Mouse (Mus musculus): ENCODE results near the gene Paqr3.

Paqr3 gene

DNA sequence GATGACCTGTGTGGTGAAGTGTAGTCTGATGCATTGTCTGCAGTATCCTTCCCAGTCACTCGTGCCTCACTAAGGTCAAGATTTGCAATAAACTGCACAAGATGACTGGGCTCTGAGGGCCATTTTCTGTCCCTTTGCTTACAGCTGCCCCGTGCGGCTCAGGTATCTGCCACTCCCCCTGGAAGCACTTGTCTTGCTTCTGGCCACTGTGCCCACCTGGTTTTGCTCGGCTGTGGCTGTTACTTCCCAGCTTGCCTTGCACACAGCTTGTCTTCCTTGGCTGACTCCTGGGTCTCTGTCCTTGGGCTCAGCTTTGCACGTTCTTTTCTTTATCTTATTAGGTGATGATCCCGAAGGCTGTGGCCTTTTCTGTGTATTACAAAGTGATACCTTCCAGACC lies 27.7 kb downstream of the Paqr3 start:
- DNase-seq = no peak

- no peak for DNase-seq
These were observed 29.9 kb downstream of the Paqr3 start for GRCm38 (mm10) chr5:97081481-97081880.

DNA sequence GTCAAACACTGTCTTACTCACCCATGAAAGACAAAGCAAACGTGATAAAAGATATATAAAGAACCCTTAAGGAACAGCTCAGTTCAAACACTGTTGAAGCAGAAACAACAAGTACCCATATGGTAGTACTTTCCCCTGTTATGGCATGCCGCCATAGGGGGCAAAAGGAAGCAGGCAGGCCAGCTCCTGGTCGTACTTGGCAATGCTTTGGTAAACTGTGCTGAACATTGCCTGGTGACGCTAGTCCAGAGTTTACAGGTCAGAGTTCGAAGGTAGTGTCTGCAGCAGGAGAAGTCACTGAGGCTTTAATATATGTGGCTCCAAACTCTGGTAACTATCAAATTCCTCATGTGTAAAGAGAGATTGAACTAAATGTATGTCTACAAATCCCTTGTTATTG lies 32.8 kb downstream of the Paqr3 start:
- DNase-seq = no peak

DNA sequence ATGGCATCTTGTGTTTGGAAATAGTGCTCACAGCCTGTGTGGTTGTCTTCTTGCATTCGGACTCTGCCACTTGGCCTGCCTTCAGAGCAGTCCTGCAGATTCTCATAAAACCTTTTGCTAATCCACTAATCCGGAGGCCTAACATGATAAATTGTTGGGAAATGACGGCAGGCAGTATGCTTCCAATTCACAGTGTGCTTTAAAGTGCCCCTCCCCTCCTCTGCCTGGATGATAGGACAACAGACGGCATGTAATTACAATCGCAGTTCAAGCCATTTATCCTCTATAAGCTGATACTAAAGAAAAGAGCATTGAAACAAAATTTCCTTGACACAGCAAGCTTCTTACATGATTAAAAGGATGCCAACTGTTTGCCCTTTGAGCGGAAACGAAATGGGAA lies 33.7 kb downstream of the Paqr3 start:
- no peak for DNase-seq

DNA sequence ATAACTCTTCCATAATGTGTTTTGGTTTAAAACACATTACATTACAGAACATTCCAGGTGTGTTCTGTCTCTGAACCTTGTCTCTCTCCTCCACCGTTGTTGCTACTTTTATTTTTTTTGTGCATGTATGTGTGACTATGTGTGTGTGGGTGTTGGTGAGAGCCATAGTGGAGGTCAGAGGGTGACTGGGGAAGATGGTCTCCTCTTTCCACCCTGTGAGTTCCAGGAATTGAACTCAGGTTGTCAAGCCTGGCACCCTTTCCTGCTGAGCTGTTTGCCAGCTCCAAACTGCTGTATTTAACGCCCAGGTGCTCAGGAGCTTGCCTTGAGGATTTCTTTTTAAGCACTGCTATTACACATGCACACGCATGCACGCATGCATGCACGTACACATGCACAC lies 35.2 kb downstream of the Paqr3 start:
- no peak for DNase-seq

- DNase-seq = no peak
These were observed 35.8 kb downstream of the Paqr3 start for GRCm38 (mm10) chr5:97075476-97076151.

DNA sequence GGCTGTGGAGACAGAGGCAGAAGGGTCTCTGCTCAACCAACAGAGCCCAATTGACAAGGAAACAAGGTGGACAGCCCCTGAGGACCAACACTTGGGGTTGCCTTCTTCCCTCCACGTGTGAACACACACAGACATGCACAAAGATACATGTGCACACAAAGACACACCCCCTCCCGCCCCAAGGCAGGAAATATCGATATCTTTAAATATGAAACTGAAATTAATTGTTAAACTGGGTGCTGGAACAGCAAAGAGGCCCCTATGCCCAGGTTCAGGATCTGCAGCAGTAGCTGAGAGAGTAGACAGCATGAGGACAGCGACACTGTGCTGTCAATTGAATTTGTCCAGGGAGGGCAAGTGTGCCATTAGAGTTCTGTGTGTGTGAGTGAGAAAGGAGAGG lies 45.6 kb downstream of the Paqr3 start:
- DNase-seq = no peak

- DNase-seq = no peak
These were observed 49.4 kb downstream of the Paqr3 start for GRCm38 (mm10) chr5:97062041-97062440.

- no peak for DNase-seq
These were observed 50.5 kb downstream of the Paqr3 start for GRCm38 (mm10) chr5:97060864-97061263.

DNA sequence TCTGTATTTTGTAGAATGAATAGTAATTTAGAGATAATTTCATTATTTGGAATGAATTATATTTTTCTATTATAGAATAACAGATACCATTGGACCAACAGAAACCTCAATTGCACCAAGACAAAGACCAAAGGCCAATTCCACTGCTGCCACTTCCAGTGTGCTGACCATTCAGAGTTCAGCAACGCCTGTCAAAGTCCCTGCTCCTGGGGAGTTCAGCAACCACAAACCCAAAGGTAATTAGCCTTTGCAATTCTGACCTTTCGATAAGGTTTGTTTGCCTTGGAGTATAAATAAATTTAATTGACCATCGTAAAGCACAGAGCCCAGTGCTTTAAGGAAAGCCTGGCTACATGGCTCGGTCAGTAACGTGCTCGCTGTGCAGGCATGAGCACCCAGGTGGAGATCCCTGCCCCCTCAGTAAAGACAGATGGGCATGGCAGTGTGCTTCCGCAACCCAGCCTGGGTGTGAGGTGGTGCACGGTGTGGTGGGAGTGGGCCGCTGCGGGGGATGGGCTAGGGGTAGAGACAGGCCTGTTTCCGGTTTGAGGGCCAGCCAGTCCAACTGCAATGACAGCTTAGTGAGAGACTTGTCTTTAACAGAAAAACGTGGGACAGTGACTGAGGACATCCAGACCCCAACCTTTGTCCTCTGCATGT lies 54.5 kb downstream of the Paqr3 start:
- DNase-seq = no peak

DNA sequence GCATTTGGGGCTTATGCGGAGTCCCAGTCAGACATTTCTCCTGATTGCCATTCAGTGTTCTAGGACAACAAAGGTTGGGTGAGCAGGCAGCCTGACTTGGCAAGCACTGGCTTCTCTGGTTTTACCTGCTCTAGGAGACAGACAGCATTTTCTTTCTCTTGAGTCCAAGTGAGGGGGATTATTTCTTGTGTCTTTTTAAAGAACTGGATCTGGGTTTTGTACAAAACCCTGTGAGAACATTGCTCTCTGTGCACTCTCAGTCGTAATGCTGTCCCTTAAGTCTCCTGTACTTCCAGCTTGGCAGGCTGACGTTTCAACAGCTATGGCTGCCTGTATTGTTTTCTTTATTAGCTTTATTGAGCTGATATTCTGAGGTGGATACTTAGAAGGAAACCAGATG lies 55.0 kb downstream of the Paqr3 start:
- DNase-seq = no peak

DNA sequence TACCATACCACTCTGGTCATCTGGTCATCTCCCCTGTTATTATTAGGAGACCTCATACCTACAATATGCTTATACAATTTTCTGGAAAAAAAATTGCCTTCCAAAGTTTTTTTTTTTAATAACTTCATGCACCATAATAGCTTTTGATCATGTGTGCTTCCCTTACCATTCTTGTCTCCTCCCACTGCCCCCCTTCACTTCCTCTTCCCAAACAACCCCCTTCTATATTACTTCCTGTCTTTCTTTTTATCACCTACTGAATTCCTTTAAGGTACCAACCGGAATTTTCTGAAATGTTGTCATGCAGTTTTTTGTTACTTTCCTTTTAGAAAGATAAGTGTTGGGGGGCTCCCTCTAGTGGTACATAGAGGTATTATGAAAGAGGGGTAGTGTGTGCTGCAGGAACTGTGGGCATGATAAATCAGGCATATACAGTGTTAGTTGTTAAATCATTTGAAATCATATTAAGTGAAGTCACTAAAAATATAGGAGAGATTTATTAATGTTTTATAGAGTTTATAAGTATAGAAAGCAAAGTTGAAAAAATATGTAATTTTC lies 55.8 kb downstream of the Paqr3 start:
- DNase-seq = no peak

- no peak for DNase-seq
These were observed 56.6 kb downstream of the Paqr3 start for GRCm38 (mm10) chr5:97054801-97055200.

- DNase-seq = no peak
These were observed 57.2 kb downstream of the Paqr3 start for GRCm38 (mm10) chr5:97054166-97054565.

DNA sequence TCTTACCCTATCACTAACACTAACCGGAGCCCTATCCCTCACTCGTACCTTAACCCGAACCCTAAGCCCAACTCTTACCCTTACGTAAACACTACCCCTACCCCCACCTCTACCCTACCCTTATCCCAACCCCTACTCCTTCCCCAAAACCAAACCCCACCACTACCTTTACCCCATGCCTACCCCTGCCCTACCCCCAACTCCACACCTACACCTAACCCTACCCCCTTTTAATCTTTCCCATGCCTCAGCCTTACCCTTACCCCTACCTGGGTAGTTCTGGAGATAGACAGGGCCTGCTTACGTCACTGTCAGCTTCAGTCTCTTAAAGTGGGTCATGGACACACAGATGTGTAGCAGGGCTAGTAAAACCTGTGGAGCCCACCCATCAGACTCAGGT lies 62.5 kb downstream of the Paqr3 start:
- no peak for DNase-seq

DNA sequence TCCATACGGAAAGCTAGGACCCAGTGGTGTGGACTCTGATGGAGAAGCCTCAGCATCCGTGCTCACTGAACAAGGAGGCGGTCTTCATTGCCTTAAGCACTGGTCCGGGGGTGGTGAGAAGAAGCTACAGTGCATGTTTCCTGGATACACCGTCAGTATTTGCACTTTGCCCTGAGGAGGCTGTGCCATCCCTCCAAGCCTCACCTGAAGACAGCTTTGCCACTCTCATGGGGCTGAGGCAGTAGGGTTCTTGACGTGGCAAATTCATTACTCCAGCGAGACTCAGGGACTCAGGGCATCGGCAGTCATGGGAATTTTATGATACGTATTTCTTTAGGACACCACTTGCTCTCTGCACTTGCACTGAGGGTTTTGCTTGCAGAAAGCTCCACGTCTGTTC lies 64.7 kb downstream of the Paqr3 start:
- DNase-seq = no peak

DNA sequence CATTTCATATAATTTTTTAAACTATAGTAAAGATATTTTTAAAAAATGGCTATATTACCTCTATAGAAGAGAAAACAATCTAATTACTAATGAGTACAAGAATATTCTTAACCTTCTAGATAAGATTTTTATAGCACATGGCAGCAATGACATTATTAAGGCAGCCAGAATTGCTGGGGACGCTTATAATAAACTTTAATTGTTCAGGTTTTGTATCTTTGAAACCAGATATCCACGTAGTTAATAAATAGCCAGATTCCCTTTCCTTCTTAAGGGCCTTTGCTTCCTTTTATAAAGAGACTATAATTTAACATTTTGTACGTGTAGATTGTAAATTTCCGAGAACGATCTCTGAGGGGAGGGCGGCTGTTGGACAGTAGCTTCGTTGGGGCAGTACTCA lies 66.1 kb downstream of the Paqr3 start:
- DNase-seq = no peak
